Mouse (Mus musculus): Measurements from ENCODE around the gene Fam186a.
"Not testable (repeated sequence)": the region's sequence is repeated elsewhere in the genome, so short reads cannot be mapped to it uniquely, and the experiment has no call there.

Gene Fam186a

GRCm38 (mm10) chr15:99931231-99931630 is 35.6 kb downstream of the Fam186a start:
- no peak for DNase-seq (ENCODE audit: low spot score)

- DNase-seq (ENCODE audit: low spot score), result no peak
These were observed 47.2 kb downstream of the Fam186a start for GRCm38 (mm10) chr15:99919601-99920158.

GRCm38 (mm10) chr15:99917264-99917663 is 49.6 kb downstream of the Fam186a start:
- no peak for DNase-seq (ENCODE audit: low spot score)

GRCm38 (mm10) chr15:99914613-99915012 is 52.2 kb downstream of the Fam186a start:
- no peak for DNase-seq (ENCODE audit: low spot score)

- DNase-seq (ENCODE audit: low spot score), result no peak
These were observed 55.1 kb downstream of the Fam186a start for GRCm38 (mm10) chr15:99911785-99912184.

- DNase-seq (ENCODE audit: low spot score), result peak; percentile 8
These were observed 57.4 kb downstream of the Fam186a start for GRCm38 (mm10) chr15:99909339-99909996.

GRCm38 (mm10) chr15:99907514-99907913 is 59.3 kb downstream of the Fam186a start:
- no peak for DNase-seq (ENCODE audit: low spot score)

GRCm38 (mm10) chr15:99907041-99907440 is 59.8 kb downstream of the Fam186a start:
- DNase-seq (ENCODE audit: low spot score), result no peak

GRCm38 (mm10) chr15:99904841-99905240 is 62.0 kb downstream of the Fam186a start:
- no peak for DNase-seq (ENCODE audit: low spot score)

- peak; percentile 61 for DNase-seq (ENCODE audit: low spot score)
These were observed 62.5 kb downstream of the Fam186a start for GRCm38 (mm10) chr15:99904333-99904732.

GRCm38 (mm10) chr15:99903227-99903626 is 63.6 kb downstream of the Fam186a start:
- DNase-seq (ENCODE audit: low spot score), result no peak

GRCm38 (mm10) chr15:99902786-99903185 is 64.1 kb downstream of the Fam186a start:
- no peak for DNase-seq (ENCODE audit: low spot score)

- no peak for DNase-seq (ENCODE audit: low spot score)
These were observed 70.2 kb downstream of the Fam186a start for GRCm38 (mm10) chr15:99896621-99897020.

- no peak for DNase-seq (ENCODE audit: low spot score)
These were observed 75.5 kb downstream of the Fam186a start for GRCm38 (mm10) chr15:99891355-99891754.

GRCm38 (mm10) chr15:99890412-99891236 is 76.2 kb downstream of the Fam186a start:
- DNase-seq (ENCODE audit: low spot score), result no peak

GRCm38 (mm10) chr15:99889275-99889874 is 77.5 kb downstream of the Fam186a start:
- DNase-seq (ENCODE audit: low spot score), result no peak

- not testable (repeated sequence) for DNase-seq (ENCODE audit: low spot score)
These were observed 79.7 kb downstream of the Fam186a start for GRCm38 (mm10) chr15:99887130-99887529.

GRCm38 (mm10) chr15:99884038-99884437 is 82.8 kb downstream of the Fam186a start:
- DNase-seq (ENCODE audit: low spot score), result no peak

- DNase-seq (ENCODE audit: low spot score), result no peak
These were observed 88.3 kb downstream of the Fam186a start for GRCm38 (mm10) chr15:99878541-99878940.

GRCm38 (mm10) chr15:99875334-99875869 is 91.5 kb downstream of the Fam186a start, which contains the start of gene Lima1:
Gene Lima1, minus strand, starts transcription at chr15:99875456.
- peak; percentile 76 for DNase-seq (ENCODE audit: low spot score)

GRCm38 (mm10) chr15:99874612-99875333 is 92.1 kb downstream of the Fam186a start:
- DNase-seq (ENCODE audit: low spot score), result peak; percentile 22

GRCm38 (mm10) chr15:99872543-99872942 is 94.3 kb downstream of the Fam186a start:
- no peak for DNase-seq (ENCODE audit: low spot score)
